Mouse (Mus musculus) spleen, adult 2 months (tissue): ENCODE results near the gene Mef2c.

Experiments
- CTCF ChIP-seq: fragments of 200-500 bp; IDR thresholded peaks from 2 replicates; pipeline ENCODE4 v1.5.1; 2011; ENCODE audit warnings: mild to moderate bottlenecking, inconsistent platforms; ENCODE audit not compliant: insufficient read depth, insufficient read length, insufficient replicate concordance; ENCODE audit errors: extremely low read depth
- POLR2A ChIP-seq: fragments of 200-500 bp; IDR thresholded peaks from 2 replicates; pipeline ENCODE4 v1.6.1; 2011; ENCODE audit warnings: low read depth, low read length, inconsistent platforms

- TF ChIP-seq CTCF (no peak), POLR2A (no peak)
These were observed 87.1 kb downstream of the Mef2c start for GRCm38 (mm10) chr13:83590886-83591285.
